Mouse (Mus musculus) CH12.LX (cell line): ENCODE measurements around the gene Sema7a. TPM values are rescaled to one million over a fixed set of nuclear protein-coding genes. Genes with fewer than 3 reads are reported as not detected.

Source experiments
- DNase-seq: peaks from one replicate; pipeline ENCODE4 v3.0.0-alpha.2; 2013; ENCODE audit errors: extremely low read depth
- H3K27ac ChIP-seq: 2 replicates; pipeline ENCODE4 v1.5.1; 2012; ENCODE audit warnings: low read depth, mild to moderate bottlenecking, control low read depth, moderate library complexity; ENCODE audit not compliant: insufficient read depth
- H3K27me3 ChIP-seq: replicated peaks from 2 replicates; pipeline ENCODE3; 2012; ENCODE audit warnings: inconsistent platforms
- H3K36me3 ChIP-seq, 2 experiments: replicated peaks in 1 of 2; 2 replicates each; pipeline versions ENCODE3 to v1.6.1; 2012; ENCODE audit warnings: inconsistent platforms in 1 of 2, low read length in 1 of 2, mild to moderate bottlenecking in 1 of 2, mixed read lengths in 1 of 2, moderate library complexity in 1 of 2; ENCODE audit not compliant: control insufficient read depth in 1 of 2, insufficient read depth in 1 of 2
- H3K4me1 ChIP-seq, 2 experiments: 2 replicates each; pipeline ENCODE4 v1.6.1; 2012; ENCODE audit warnings: inconsistent platforms in 1 of 2, moderate library complexity in 1 of 2; ENCODE audit not compliant: insufficient read depth in 2 of 2, control insufficient read depth in 1 of 2
- H3K4me2 ChIP-seq: 2 replicates; pipeline ENCODE4 v1.6.1; 2012; ENCODE audit warnings: low read depth, mild to moderate bottlenecking, control low read depth; ENCODE audit not compliant: poor library complexity, insufficient read depth, severe bottlenecking
- H3K4me3 ChIP-seq, 3 experiments: fragments of 150-350 bp in 1 of 3; sonication (generic) in 1 of 3; replicated peaks in 1 of 3; 2 replicates each; pipeline versions ENCODE3 to v1.5.1; 2011 to 2012; ENCODE audit warnings: low read depth in 2 of 3, low read length in 2 of 3, mild to moderate bottlenecking in 2 of 3, moderate library complexity in 2 of 3, control low read depth in 1 of 3, improper control_type of control experiment in 1 of 3, inconsistent platforms in 1 of 3, mixed read lengths in 1 of 3; ENCODE audit not compliant: poor library complexity in 1 of 3
- H3K79me2 ChIP-seq: replicated peaks from 2 replicates; pipeline ENCODE4 v1.6.1; 2012; ENCODE audit warnings: mild to moderate bottlenecking, moderate library complexity; ENCODE audit not compliant: control insufficient read depth, poor library complexity, insufficient read depth, severe bottlenecking; ENCODE audit errors: extremely low read depth
- H3K9ac ChIP-seq: 2 replicates; pipeline ENCODE4 v1.6.1; 2012; ENCODE audit warnings: low read depth, mild to moderate bottlenecking, control low read depth, moderate library complexity; ENCODE audit not compliant: insufficient read depth
- H3K9me3 ChIP-seq: replicated peaks from 2 replicates; pipeline ENCODE3; 2012; ENCODE audit warnings: low read length, inconsistent platforms, mixed read lengths
- CHD2 ChIP-seq: IDR thresholded peaks from 2 replicates; pipeline ENCODE4 v1.6.1; 2011; ENCODE audit warnings: low read length, improper control_type of control experiment
- CTCF ChIP-seq, 2 experiments: IDR thresholded peaks in 1 of 2; conservative IDR thresholded peaks in 1 of 2; 2 replicates each; pipeline ENCODE4 v1.5.1; 2011 to 2012; ENCODE audit warnings: low read depth in 2 of 2, low read length in 2 of 2, improper control_type of control experiment in 1 of 2, inconsistent platforms in 1 of 2, mild to moderate bottlenecking in 1 of 2, moderate library complexity in 1 of 2
- E2F4 ChIP-seq: IDR thresholded peaks from 2 replicates; pipeline ENCODE4 v1.6.1; 2011; ENCODE audit warnings: low read depth, low read length, improper control_type of control experiment; ENCODE audit not compliant: insufficient replicate concordance
- ELF1 ChIP-seq: IDR thresholded peaks from 2 replicates; pipeline ENCODE4 v1.6.1; 2014; ENCODE audit warnings: low read depth, mild to moderate bottlenecking, inconsistent platforms, low read length, improper control_type of control experiment
- EP300 ChIP-seq: IDR thresholded peaks from 2 replicates; pipeline ENCODE4 v1.6.1; 2011; ENCODE audit warnings: low read length, improper control_type of control experiment
- ETS1 ChIP-seq: conservative IDR thresholded peaks from 2 replicates; pipeline ENCODE4 v1.6.1; 2012; ENCODE audit warnings: low read depth, mild to moderate bottlenecking, inconsistent platforms, low read length, improper control_type of control experiment, moderate library complexity
- GABPA ChIP-seq: IDR thresholded peaks from 2 replicates; pipeline ENCODE4 v1.6.1; 2012; ENCODE audit warnings: low read depth, low read length, improper control_type of control experiment, inconsistent platforms; ENCODE audit not compliant: insufficient replicate concordance
- HCFC1 ChIP-seq: IDR thresholded peaks from 2 replicates; pipeline ENCODE4 v1.6.1; 2012; ENCODE audit warnings: low read depth, mild to moderate bottlenecking, inconsistent platforms, low read length, improper control_type of control experiment
- IRF4 ChIP-seq: IDR thresholded peaks from 2 replicates; pipeline ENCODE4 v1.6.1; 2014; ENCODE audit warnings: low read depth, mild to moderate bottlenecking, inconsistent platforms, low read length, improper control_type of control experiment
- JUN ChIP-seq: IDR thresholded peaks from 2 replicates; pipeline ENCODE4 v1.6.1; 2011; ENCODE audit warnings: low read depth, mild to moderate bottlenecking, low read length, improper control_type of control experiment, moderate library complexity; ENCODE audit not compliant: insufficient read depth
- KAT2A ChIP-seq: IDR thresholded peaks from 2 replicates; pipeline ENCODE4 v1.6.1; 2012; ENCODE audit warnings: low read length, improper control_type of control experiment, inconsistent platforms; ENCODE audit not compliant: insufficient replicate concordance
- MAFK ChIP-seq: IDR thresholded peaks from 2 replicates; pipeline ENCODE4 v1.6.1; 2011; ENCODE audit warnings: low read length, improper control_type of control experiment; ENCODE audit not compliant: insufficient replicate concordance
- MAX ChIP-seq: IDR thresholded peaks from 2 replicates; pipeline ENCODE4 v1.6.1; 2011; ENCODE audit warnings: low read length, improper control_type of control experiment
- MAZ ChIP-seq: IDR thresholded peaks from 2 replicates; pipeline ENCODE4 v1.6.1; 2012; ENCODE audit warnings: low read depth, mild to moderate bottlenecking, inconsistent platforms, low read length, improper control_type of control experiment, moderate library complexity
- MEF2A ChIP-seq: IDR thresholded peaks from 2 replicates; pipeline ENCODE4 v1.6.1; 2014; ENCODE audit warnings: low read depth, mild to moderate bottlenecking, inconsistent platforms, low read length, improper control_type of control experiment, borderline replicate concordance
- MYC ChIP-seq: IDR thresholded peaks from 2 replicates; pipeline ENCODE4 v1.6.1; 2011; ENCODE audit warnings: low read depth, mild to moderate bottlenecking, improper control_type of control experiment, low read length
- NELFE ChIP-seq: IDR thresholded peaks from 2 replicates; pipeline ENCODE4 v1.6.1; 2011; ENCODE audit warnings: low read depth, low read length, improper control_type of control experiment
- PAX5 ChIP-seq: IDR thresholded peaks from 2 replicates; pipeline ENCODE4 v1.6.1; 2012; ENCODE audit warnings: low read length, inconsistent platforms, mixed read lengths
- POLR2A ChIP-seq: IDR thresholded peaks from 2 replicates; pipeline ENCODE4 v1.6.1; 2011; ENCODE audit warnings: low read depth, mild to moderate bottlenecking, improper control_type of control experiment, low read length
- POLR2AphosphoS2 ChIP-seq: IDR thresholded peaks from 2 replicates; pipeline ENCODE4 v1.6.1; 2011; ENCODE audit warnings: low read depth, low read length, improper control_type of control experiment
- SIN3A ChIP-seq: IDR thresholded peaks from 2 replicates; pipeline ENCODE4 v1.6.1; 2012; ENCODE audit warnings: low read length, improper control_type of control experiment, inconsistent platforms
- UBTF ChIP-seq: IDR thresholded peaks from 2 replicates; pipeline ENCODE4 v1.6.1; 2012; ENCODE audit warnings: low read depth, mild to moderate bottlenecking, inconsistent platforms, low read length, improper control_type of control experiment, moderate library complexity
- USF1 ChIP-seq: IDR thresholded peaks from 2 replicates; pipeline ENCODE4 v1.6.1; 2014; ENCODE audit warnings: low read depth, mild to moderate bottlenecking, inconsistent platforms, low read length, improper control_type of control experiment
- USF2 ChIP-seq: conservative IDR thresholded peaks from 2 replicates; pipeline ENCODE4 v1.6.1; 2011; ENCODE audit warnings: low read depth, low read length, improper control_type of control experiment
- ZC3H11A ChIP-seq: IDR thresholded peaks from 2 replicates; pipeline ENCODE4 v1.6.1; 2012; ENCODE audit warnings: low read depth, mild to moderate bottlenecking, inconsistent platforms, low read length, improper control_type of control experiment
- ZKSCAN1 ChIP-seq: IDR thresholded peaks from 2 replicates; pipeline ENCODE4 v1.6.1; 2012; ENCODE audit warnings: low read depth, inconsistent platforms, low read length, improper control_type of control experiment, borderline replicate concordance
- ZMIZ1 ChIP-seq: IDR thresholded peaks from 2 replicates; pipeline ENCODE4 v1.6.1; 2012; ENCODE audit warnings: low read depth, mild to moderate bottlenecking, inconsistent platforms, low read length, improper control_type of control experiment
- dilution Hi-C: fragments of 300-500 bp; cut with MboI; formaldehyde crosslinking; loops from 2 replicates; pipeline ENCODE4 v1.14.3; 2020; ENCODE audit warnings: low sequenced_read_pairs; ENCODE audit not compliant: extremely low pct_unique_long_range_greater_than_20kb, extremely low pct_ligation_motif_present
- in situ Hi-C: fragments of 300-500 bp; cut with MboI; formaldehyde crosslinking; loops from 3 replicates; pipeline ENCODE4 v1.14.3; 2019; ENCODE audit warnings: low sequenced_read_pairs, low pct_ligation_motif_present, low pct_unique_long_range_greater_than_20kb, mixed read lengths
- polyA plus RNA-seq: library from polyadenylated mRNA; unstranded; fragments of >175 nt; gene quantifications from 2 replicates; pipeline ENCODE4 v1.2.1, GENCODE M21; 2012; ENCODE audit warnings: low read depth; ENCODE audit not compliant: insufficient read length
- total RNA-seq, 2 experiments: library from RNA; depleted of rRNA; stranded (reverse); fragments of 300-350 nt in 1 of 2; fragments of >200 nt in 1 of 2; gene quantifications; 2 replicates each; pipeline ENCODE4 v1.2.3; 2012 to 2014

The Sema7a gene
- total and polyA plus RNA-seq, 3 experiments = 88.6 to 181 (median 89.4) TPM

DNA sequence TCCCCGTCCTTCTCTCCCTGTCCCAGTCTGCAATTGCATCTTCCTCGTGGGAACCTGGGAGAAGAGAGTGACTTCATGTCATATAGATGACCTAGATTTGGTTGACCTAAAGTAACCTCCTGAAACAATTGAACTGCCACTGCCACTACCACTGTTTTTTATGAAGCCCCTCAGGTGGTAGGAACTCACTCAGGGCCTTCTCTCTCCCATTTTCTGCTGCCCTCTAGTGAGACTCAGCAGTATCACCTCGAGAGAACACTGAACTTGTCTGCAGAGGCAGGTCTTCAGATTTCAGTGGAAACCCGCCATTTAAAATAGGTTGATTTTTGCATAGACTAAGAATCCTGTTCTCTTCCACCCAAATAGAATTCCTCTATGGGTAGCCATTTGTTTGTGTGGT lies 55.4 kb downstream of the Sema7a start (continued):
- TF ChIP-seq CHD2 = no peak
- TF ChIP-seq USF2 = no peak
- no peak for TF ChIP-seq ZKSCAN1
- TF ChIP-seq MEF2A = peak; percentile 49; the same call in 1 of the 2 replicates
- TF ChIP-seq NELFE = no peak
- TF ChIP-seq POLR2A = no peak
- peak; percentile 49 to 94; a peak in 3 of 4 replicates for TF ChIP-seq CTCF (conservative IDR thresholded peaks at IDR 0.05 in 1 of 2, IDR thresholded peaks at IDR 0.05 in 1 of 2; ENCODE audit: low read depth in 2 of 2, low read length in 2 of 2)

DNA sequence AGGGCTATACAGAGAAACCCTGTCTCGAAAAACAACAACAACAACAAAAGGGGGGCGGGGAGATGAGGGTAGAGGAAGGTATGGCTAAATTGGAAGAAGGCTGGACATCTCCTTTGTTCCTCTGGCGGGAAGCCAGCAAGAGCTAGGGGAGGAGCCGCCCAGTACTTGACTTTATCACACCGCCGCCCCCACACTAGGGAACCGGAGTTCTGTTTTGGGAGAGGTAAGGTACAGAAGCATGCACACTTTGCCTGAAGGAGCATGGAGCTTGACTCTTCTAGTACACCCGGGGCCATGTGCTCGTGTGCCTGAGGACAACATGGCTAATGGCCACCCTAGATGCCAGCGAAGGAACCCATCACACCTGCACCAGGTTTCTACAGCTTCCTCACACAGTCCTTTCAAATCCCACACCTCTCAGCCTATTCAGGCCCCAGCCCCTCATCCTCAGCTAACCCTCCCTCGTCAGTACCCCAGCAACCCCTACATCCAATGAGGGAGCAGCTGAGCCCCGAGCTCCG lies 57.7 kb downstream of the Sema7a start:
- H3K4me3 ChIP-seq = peak overlapping the region in 1 of 3 experiments; percentile 47
- H3K27me3 ChIP-seq = no peaks in the 10 kb centered on the region
- no peaks in the 10 kb centered on the region for H3K9me3 ChIP-seq
- H3K4me2 ChIP-seq = peak overlapping the region; percentile 95
- in situ Hi-C loops (loop anchor here (5.0 to 10.0 kb wide), 3 partner anchors 135 to 343 kb away; partner anchors contain the start of gene Csk), dilution Hi-C loops (no loop called here)
- peaks cover 16 to 50% of the 10 kb centered on the region in 2 experiments for H3K4me1 ChIP-seq
- H3K36me3 ChIP-seq = no peaks in the 10 kb centered on the region
- H3K79me2 ChIP-seq = no peaks in the 10 kb centered on the region
- DNase-seq = no peak
- no peak overlapping the region for H3K27ac ChIP-seq
- TF ChIP-seq NELFE = peak; percentile 31; the same call in 1 of the 2 replicates
- no peak for TF ChIP-seq ETS1
- TF ChIP-seq MAZ = 0 out of 2 replicates have a peak, but pooled peaks have one; percentile 18
- TF ChIP-seq MYC = peak; percentile 54; the same call in 1 of the 2 replicates
- peak; percentile 70 for TF ChIP-seq MAX
- TF ChIP-seq IRF4 = no peak
- H3K9ac ChIP-seq = no peak overlapping the region; the same call in 1 of the 2 replicates

DNA sequence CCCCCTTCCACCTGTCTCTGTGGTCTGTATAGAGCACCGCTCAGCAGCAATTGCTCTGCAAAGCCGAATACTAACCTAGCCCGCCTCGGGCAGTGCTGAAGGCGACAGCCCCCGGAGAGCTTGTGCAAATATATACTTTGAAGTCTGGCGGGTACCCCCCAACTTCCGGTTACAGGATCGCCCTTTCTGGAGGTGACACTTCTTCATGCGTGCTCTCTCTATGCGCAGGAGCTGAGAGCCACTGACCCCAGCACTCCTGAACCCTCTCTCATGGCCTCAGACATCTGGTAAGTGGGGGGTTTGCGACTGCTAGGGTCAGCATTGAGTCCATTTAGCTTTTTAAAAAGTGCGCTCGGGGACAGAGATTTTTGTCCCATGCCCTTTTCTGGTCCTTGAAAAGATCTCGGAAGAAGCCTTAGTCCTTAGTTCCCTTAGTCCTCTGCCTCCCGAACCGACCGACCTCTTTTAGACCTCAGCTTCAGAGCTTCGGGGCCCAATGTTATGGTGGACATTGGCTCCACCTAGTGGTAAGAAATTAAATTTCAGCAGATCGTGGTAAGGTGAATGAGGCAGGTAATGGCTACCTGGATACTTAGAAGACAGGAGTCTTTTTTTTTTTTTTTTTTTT lies 58.2 kb downstream of the Sema7a start:
- Histone ChIP-seq H3K4me3 (peak overlapping the region; percentile 21 to 47 (median 28)), H3K9ac (peak overlapping the region; percentile 49; the same call in 1 of the 2 replicates), H3K4me1 (peaks cover 16 to 45% of the 10 kb centered on the region in 2 experiments), H3K9me3 (no peaks in the 10 kb centered on the region), H3K36me3 (no peaks in the 10 kb centered on the region), H3K79me2 (no peaks in the 10 kb centered on the region), H3K27ac (no peak overlapping the region), H3K4me2 (peak overlapping the region; percentile 95), H3K27me3 (no peaks in the 10 kb centered on the region)
- DNase-seq = peak; percentile 73
- in situ Hi-C loops = loop anchor here (5.0 to 10.0 kb wide), 3 partner anchors 136 to 343 kb away; partner anchors contain the start of gene Csk
- dilution Hi-C loops = no loop called here
- TF ChIP-seq MAFK (no peak), IRF4 (no peak), ZMIZ1 (no peak), HCFC1 (no peak), USF1 (no peak), POLR2A (peak; percentile 46), KAT2A (no peak), GABPA (no peak), MAZ (no peak; the same call in 1 of the 2 replicates), JUN (no peak), EP300 (peak; percentile 12; the same call in 1 of the 2 replicates), UBTF (no peak), MAX (no peak; the same call in 1 of the 2 replicates), CHD2 (no peak), SIN3A (peak; percentile 72), E2F4 (no peak), ELF1 (peak; percentile 59), POLR2AphosphoS2 (no peak), PAX5 (no peak), ZC3H11A (peak; percentile 85), ETS1 (0 out of 2 replicates have a peak, but pooled peaks have one; percentile 7)
